Mouse (Mus musculus) granulocyte monocyte progenitor cell, adult 5-6 weeks (primary cell): ENCODE measurements around the gene Eif1ad. TPM values are rescaled to one million over a fixed set of nuclear protein-coding genes. Genes with fewer than 3 reads are reported as not detected.
"Not testable (repeated sequence)": the region's sequence is repeated elsewhere in the genome, so short reads cannot be mapped to it uniquely, and the experiment has no call there.

Source experiments
- ATAC-seq: replicated peaks from 2 replicates; pipeline ENCODE4 v1.8.0; 2016; ENCODE audit warnings: mild to moderate bottlenecking, moderate TSS enrichment, inconsistent platforms; ENCODE audit not compliant: poor library complexity, severe bottlenecking
- total RNA-seq, 2 experiments: library from RNA; stranded (forward) in 1 of 2; stranded (reverse) in 1 of 2; fragments of 200-712, 200-1000 nt in 1 of 2; fragments of >200 nt in 1 of 2; fragmentation: Nextera tagmentation in 1 of 2; gene quantifications; 2 replicates each; pipeline ENCODE4 v1.2.3; 2014 to 2017

Gene Eif1ad
- total RNA-seq, 2 experiments from 2014 or later: 52.8 to 69.4 TPM

DNA sequence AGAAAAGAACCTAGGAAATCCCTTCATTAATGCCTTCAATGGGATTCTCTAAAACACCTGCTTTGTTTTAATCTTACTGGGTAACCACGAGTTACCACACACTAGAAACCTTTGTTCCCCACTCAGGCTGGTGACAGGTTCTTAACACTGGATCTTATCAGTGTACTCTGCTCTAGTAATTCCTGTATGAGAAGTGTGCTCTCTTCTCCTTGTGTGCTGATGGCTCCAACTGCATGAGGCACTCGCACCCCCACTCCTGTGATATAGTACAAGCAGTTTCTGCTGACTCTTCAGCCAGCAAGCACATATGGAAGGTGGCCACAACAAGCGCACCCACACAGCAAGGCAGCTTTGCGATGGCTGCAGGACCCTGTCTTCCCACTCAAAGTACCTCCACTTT lies 7.6 kb downstream of the Eif1ad start:
- ATAC-seq: no peak

- ATAC-seq: no peak
These were observed 8.2 kb downstream of the Eif1ad start for GRCm38 (mm10) chr19:5374748-5375147.

GRCm38 (mm10) chr19:5377446-5377845 lies 10.9 kb downstream of the Eif1ad start:
- ATAC-seq: no peak

- ATAC-seq: no peak
These were observed 16.8 kb downstream of the Eif1ad start for GRCm38 (mm10) chr19:5383326-5383725.

- no peak for ATAC-seq
These were observed 18.2 kb downstream of the Eif1ad start for GRCm38 (mm10) chr19:5384715-5385114.

- peak; percentile 5; the same call in 1 of the 2 replicates for ATAC-seq
These were observed 21.5 kb downstream of the Eif1ad start for GRCm38 (mm10) chr19:5388011-5388441.

DNA sequence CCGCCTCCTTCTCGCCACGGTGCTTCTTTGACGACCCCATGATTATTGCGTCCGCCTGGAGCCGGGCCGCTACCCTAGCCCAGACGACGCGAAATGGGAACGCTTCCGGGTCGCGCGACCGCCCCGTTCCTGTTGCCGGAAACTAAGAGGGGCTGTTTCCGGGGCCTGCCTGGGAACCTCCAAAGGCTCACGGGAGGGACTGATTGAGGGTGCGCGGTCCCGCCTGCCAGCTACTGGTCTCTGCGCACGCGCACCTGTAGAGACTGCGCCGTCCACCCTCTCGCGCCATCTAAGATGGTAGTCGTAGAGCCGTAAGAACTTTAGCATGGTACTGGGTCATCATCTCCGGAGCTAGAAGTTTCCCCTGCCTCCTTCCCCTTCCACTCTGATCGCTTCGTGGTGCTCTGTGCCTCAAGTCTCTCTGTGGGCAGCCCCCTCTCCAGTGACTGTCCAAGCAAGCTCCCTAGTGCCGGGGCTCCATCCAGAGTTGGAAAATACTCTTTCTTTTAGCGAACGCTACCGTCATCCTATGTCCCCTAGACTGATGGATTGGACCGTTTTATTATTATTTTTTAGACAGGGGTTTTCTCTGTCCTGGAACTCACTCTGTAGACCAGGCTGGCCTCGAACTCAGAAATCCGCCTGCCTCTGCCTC lies 22.2 kb downstream of the Eif1ad start, which contains the start of gene Sart1:
Gene Sart1 (minus strand): TSS at position 116 of the 655 bp plus-strand sequence.
- peak; percentile 93 for ATAC-seq

DNA sequence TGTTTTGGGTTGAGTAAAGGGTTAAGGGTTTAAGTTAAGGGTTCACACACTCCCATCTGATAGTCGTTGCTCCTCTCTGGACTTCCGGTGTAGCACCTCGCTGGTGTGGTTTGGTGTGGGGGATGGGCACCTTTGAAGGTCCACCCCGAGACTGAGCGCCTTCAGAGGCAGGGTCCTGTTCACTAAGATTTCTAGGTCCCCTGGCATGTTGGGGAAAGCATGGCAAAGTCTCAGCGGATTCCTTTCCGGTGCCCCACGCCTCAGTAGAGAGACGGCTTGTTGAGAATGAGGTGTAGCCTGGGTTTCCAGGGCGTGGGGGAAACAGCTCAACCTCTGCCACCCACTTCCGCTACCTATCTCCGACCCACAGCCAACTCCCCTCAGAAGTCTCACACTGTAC lies 23.1 kb downstream of the Eif1ad start:
- ATAC-seq: peak; percentile 42

- no peak for ATAC-seq
These were observed 23.9 kb downstream of the Eif1ad start for GRCm38 (mm10) chr19:5390416-5390815.

- ATAC-seq: no peak
These were observed 26.4 kb downstream of the Eif1ad start for GRCm38 (mm10) chr19:5392892-5393291.

GRCm38 (mm10) chr19:5394168-5394567 lies 27.6 kb downstream of the Eif1ad start:
- ATAC-seq: no peak

DNA sequence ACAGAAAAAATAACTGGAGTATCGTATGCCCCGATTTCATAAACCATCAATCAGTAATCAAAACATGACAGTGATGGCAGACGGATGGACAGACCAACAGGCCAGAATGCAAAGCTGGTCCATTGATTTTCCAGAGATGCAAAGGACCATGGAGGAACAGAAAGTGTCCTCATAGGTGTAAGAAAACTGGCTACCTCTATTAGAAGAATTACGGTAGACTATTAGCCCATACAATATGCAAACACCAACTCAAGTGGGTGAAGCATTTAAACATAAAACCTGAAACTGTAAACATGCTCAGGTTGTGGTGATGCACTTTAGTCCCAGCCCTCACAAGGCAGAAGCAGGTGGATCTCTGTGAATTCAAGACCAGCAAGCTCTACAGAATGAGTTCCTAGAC lies 28.8 kb downstream of the Eif1ad start:
- peak; percentile 27; the same call in 1 of the 2 replicates for ATAC-seq

DNA sequence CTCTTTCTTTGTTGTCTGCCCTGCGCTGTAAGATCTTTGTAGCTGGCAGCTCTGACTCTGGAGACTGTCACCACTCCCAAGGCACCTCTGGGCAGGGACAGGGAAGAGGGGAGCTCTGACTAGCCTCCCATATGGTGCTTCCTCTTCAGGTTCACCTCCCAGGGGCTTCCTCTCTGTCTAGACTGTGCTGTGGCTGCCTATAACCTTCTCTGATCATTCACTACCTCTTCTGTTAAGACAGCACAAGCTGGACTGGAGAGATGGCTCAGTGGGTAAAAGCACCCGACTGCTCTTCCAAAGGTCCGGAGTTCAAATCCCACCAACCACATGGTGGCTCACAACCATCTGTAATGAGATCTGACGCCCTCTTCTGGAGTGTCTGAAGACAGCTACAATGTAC lies 34.5 kb downstream of the Eif1ad start:
- ATAC-seq: not testable (repeated sequence)

- no peak for ATAC-seq
These were observed 35.8 kb downstream of the Eif1ad start, which contains the start of gene Tsga10ip for GRCm38 (mm10) chr19:5402293-5402692. Gene Tsga10ip, minus strand, starts transcription at chr19:5402526.

DNA sequence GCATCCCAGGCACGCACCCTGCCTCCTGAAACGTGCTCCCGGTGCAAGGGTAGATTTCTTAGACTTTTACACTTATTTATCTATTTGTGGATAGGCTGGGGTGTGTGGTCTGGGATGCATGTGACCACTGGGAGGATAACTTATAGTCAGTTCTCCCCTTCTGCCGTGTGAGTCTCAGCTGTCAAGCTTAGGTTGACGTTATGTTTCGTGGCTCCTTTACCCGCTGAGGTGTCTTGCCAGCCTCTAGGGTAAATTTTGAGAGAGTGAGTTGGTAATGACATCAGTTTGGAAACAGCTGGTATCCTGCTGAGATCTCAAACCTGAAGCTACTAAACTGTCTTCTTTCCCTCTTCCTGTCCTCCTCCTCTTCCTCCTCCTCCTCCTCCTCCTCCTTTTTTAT lies 39.4 kb downstream of the Eif1ad start:
- no peak for ATAC-seq

GRCm38 (mm10) chr19:5406531-5407126 lies 40.1 kb downstream of the Eif1ad start:
- peak; percentile 40 for ATAC-seq

DNA sequence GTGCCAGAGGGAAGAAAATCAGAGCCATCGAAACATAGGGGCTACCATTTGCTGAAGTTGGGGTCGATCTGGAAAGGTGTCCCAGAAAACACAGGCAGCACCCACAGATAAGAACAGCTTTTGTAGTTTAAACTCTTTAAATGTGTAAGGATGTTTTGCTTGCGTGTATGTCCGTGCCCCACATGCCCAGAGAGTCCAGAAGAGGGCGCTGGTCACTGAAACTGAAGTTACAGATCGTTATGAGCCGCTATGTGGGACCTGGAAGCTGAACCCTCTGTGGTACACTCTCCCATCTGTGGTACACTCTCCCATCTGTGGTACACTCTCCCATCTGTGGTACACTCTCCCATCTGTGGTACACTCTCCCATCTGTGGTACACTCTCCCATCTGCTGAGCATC lies 40.6 kb downstream of the Eif1ad start:
- ATAC-seq: peak; percentile 47; the same call in 1 of the 2 replicates

DNA sequence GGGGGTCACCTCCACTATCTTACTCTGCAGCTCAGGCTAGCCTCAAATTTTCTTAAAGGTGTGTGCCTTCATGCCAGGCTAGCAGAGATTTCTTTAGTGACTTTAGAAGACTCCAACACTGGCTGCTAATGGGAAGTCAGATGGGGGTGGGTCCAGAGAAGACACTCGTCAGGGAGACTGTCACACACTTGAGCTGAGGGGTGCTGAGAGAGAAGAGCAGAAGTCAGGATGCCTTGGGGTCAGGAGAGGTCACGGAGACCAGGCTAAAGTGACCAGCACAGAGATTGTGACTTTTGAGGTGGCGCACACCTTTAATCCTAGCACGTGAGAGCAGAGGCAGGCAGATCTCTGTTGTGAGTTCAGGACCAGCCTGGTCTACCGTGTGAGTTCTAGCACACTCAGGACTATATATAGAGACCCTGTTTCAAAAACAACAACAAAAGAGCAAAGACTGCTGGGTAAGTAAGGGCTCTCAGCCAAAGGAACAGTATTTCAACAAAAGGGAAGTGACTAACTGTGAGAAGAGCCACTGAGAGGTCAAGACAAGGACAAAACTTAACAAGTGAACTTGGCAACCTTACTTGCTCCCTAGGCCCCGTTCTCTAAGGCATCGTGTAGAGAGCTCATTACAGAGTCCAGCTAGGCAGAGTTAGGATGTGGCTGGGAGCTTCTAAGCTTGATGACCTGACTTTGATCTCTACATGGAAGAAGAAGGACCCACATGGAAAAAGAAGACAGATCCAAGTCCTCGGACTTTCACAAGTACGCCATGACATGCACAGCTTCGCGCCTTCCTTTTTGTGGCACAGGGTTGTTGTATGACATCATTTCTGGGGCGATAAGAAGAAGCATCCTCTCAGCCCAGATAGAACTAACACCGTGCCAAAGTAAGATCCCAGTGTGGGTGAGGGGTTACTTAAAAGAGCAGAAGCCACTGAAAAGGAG lies 41.8 kb downstream of the Eif1ad start:
- peak; percentile 49 for ATAC-seq

DNA sequence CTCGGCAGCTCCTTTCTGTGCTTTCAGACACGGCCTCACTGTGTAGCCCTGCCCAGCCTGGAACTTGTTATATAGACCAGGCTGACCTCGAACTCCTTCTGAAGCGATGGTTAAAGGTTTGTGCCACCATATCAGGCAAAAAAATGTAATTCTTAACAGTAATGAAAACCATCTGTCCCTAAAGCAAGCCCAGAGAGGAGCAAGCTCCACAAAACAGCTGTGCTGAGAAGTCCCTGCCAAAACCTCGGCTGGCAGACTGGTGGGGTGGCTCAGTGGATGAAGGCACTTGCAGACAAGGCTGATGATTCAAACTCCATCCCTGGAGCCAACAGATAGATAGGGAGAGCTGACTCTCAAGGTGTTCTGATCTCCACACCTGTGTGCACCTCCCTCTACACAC lies 42.5 kb downstream of the Eif1ad start:
- no peak for ATAC-seq

- no peak for ATAC-seq
These were observed 44.1 kb downstream of the Eif1ad start for GRCm38 (mm10) chr19:5410641-5411040.

GRCm38 (mm10) chr19:5411961-5412360 lies 45.4 kb downstream of the Eif1ad start:
- no peak for ATAC-seq
